Mouse (Mus musculus) forebrain, embryonic 13.5 days (tissue): ENCODE data around the gene Ccdc27. TPM values are rescaled to one million over a fixed set of nuclear protein-coding genes. Genes with fewer than 3 reads are reported as not detected.
A peak's percentile ranks its signal among the peaks of the same experiment; 100 is the strongest.

ENCODE experiments used
- ATAC-seq: fragments of 200-750 bp; cut with Nextera tagmentation; 2 replicates; pipeline ENCODE4 v1.8.0; 2017
- H3K27ac ChIP-seq: fragments of 300-500 bp; sonication (generic); 2 replicates; pipeline ENCODE4 v1.5.1; 2015; ENCODE audit warnings: inconsistent platforms, mild to moderate bottlenecking, moderate library complexity
- H3K27me3 ChIP-seq: fragments of 300-500 bp; sonication (generic); 2 replicates; pipeline ENCODE4 v1.6.1; 2015; ENCODE audit warnings: mild to moderate bottlenecking, inconsistent platforms
- H3K36me3 ChIP-seq: fragments of 300-500 bp; sonication (generic); 2 replicates; pipeline ENCODE4 v1.6.1; 2015; ENCODE audit warnings: mild to moderate bottlenecking, inconsistent platforms; ENCODE audit not compliant: poor library complexity, severe bottlenecking
- H3K4me1 ChIP-seq: fragments of 300-500 bp; sonication (generic); 2 replicates; pipeline ENCODE4 v1.6.1; 2015; ENCODE audit warnings: inconsistent platforms
- H3K4me2 ChIP-seq: fragments of 300-500 bp; sonication (generic); 2 replicates; pipeline ENCODE4 v1.6.1; 2015; ENCODE audit warnings: inconsistent platforms, mild to moderate bottlenecking, moderate library complexity
- H3K4me3 ChIP-seq: fragments of 300-500 bp; sonication (generic); 2 replicates; pipeline ENCODE4 v1.5.1; 2015; ENCODE audit warnings: mild to moderate bottlenecking, inconsistent platforms
- H3K9ac ChIP-seq: fragments of 300-500 bp; sonication (generic); 2 replicates; pipeline ENCODE4 v1.6.1; 2015; ENCODE audit warnings: mild to moderate bottlenecking, inconsistent platforms
- H3K9me3 ChIP-seq: fragments of 300-500 bp; sonication (generic); replicated peaks from 2 replicates; pipeline ENCODE4 v1.6.1; 2016; ENCODE audit warnings: inconsistent platforms
- WGBS: fragments of 180-500 bp; shearing (Covaris S2); methylation state at CpG from one replicate; pipeline ENCODE4 v1.1.7; 2015; 5-methylcytosine and 5-hydroxymethylcytosine counted together
- polyA plus RNA-seq: library from polyadenylated mRNA; unstranded; fragments of >200 nt; fragmentation: Nextera tagmentation; extraction: Ambion mirVana; gene quantifications from 2 replicates; pipeline ENCODE4 v1.2.1, GENCODE M21; 2015

Ccdc27 gene
- polyA plus RNA-seq, 1 experiment from 2014 or later = not detected

GRCm38 (mm10) chr4:154057696-154058095 lies 15.2 kb upstream of the Ccdc27 start:
- Histone ChIP-seq H3K4me2 (no peak overlapping the region), H3K9me3 (no peaks in the 10 kb centered on the region), H3K36me3 (no peaks in the 10 kb centered on the region), H3K27me3 (no peaks in the 10 kb centered on the region; the same call in 1 of the 2 replicates), H3K9ac (no peak overlapping the region), H3K27ac (no peak overlapping the region), H3K4me1 (no peaks in the 10 kb centered on the region), H3K4me3 (no peak overlapping the region)
- ATAC-seq = no peak
- 76% methylated on average over 4 of the region's 4 CpGs for WGBS

GRCm38 (mm10) chr4:154056661-154057060 lies 14.2 kb upstream of the Ccdc27 start:
- Histone ChIP-seq H3K27ac (no peak overlapping the region), H3K27me3 (no peaks in the 10 kb centered on the region; the same call in 1 of the 2 replicates), H3K9me3 (no peaks in the 10 kb centered on the region), H3K9ac (no peak overlapping the region), H3K4me2 (no peak overlapping the region), H3K36me3 (no peaks in the 10 kb centered on the region), H3K4me1 (no peaks in the 10 kb centered on the region), H3K4me3 (no peak overlapping the region)
- ATAC-seq = no peak
- 61% methylated on average over 2 of the region's 2 CpGs for WGBS

- no peak for ATAC-seq
- 86% methylated on average over 2 of the region's 2 CpGs for WGBS
- no peak overlapping the region for H3K4me3 ChIP-seq
Observed at GRCm38 (mm10) chr4:154056046-154056445, 13.6 kb upstream of the Ccdc27 start.

GRCm38 (mm10) chr4:154055482-154055881 lies 13.0 kb upstream of the Ccdc27 start:
- Histone ChIP-seq H3K4me2 (no peak overlapping the region), H3K36me3 (no peaks in the 10 kb centered on the region), H3K4me1 (no peaks in the 10 kb centered on the region), H3K27me3 (no peaks in the 10 kb centered on the region; the same call in 1 of the 2 replicates), H3K4me3 (no peak overlapping the region), H3K9me3 (no peaks in the 10 kb centered on the region), H3K9ac (no peak overlapping the region), H3K27ac (no peak overlapping the region)
- WGBS = 90% methylated on average over 7 of the region's 7 CpGs
- ATAC-seq = no peak

More at GRCm38 (mm10) chr4:154056046-154056445, 13.6 kb upstream of the Ccdc27 start:
- Histone ChIP-seq H3K27ac (no peak overlapping the region), H3K36me3 (no peaks in the 10 kb centered on the region), H3K4me2 (no peak overlapping the region), H3K9me3 (no peaks in the 10 kb centered on the region), H3K4me1 (no peaks in the 10 kb centered on the region), H3K9ac (no peak overlapping the region), H3K27me3 (no peaks in the 10 kb centered on the region; the same call in 1 of the 2 replicates)

GRCm38 (mm10) chr4:154053065-154053464 lies 10.6 kb upstream of the Ccdc27 start:
- H3K27me3 ChIP-seq = no peaks in the 10 kb centered on the region; the same call in 1 of the 2 replicates
- no peak overlapping the region for H3K27ac ChIP-seq
- no peaks in the 10 kb centered on the region for H3K4me1 ChIP-seq
- H3K9ac ChIP-seq = no peak overlapping the region
- H3K36me3 ChIP-seq = no peaks in the 10 kb centered on the region
- WGBS = 52% methylated on average over 4 of the region's 4 CpGs
- no peak overlapping the region for H3K4me3 ChIP-seq
- no peak for ATAC-seq
- H3K4me2 ChIP-seq = no peak overlapping the region
- H3K9me3 ChIP-seq = no peaks in the 10 kb centered on the region

GRCm38 (mm10) chr4:154051401-154051800 lies 8.9 kb upstream of the Ccdc27 start:
- Histone ChIP-seq H3K36me3 (no peaks in the 10 kb centered on the region), H3K4me1 (no peaks in the 10 kb centered on the region), H3K9me3 (no peaks in the 10 kb centered on the region), H3K4me2 (no peak overlapping the region), H3K9ac (no peak overlapping the region), H3K27me3 (no peaks in the 10 kb centered on the region; the same call in 1 of the 2 replicates), H3K4me3 (no peak overlapping the region), H3K27ac (no peak overlapping the region)
- WGBS = 77% methylated on average over 3 of the region's 3 CpGs
- no peak for ATAC-seq

DNA sequence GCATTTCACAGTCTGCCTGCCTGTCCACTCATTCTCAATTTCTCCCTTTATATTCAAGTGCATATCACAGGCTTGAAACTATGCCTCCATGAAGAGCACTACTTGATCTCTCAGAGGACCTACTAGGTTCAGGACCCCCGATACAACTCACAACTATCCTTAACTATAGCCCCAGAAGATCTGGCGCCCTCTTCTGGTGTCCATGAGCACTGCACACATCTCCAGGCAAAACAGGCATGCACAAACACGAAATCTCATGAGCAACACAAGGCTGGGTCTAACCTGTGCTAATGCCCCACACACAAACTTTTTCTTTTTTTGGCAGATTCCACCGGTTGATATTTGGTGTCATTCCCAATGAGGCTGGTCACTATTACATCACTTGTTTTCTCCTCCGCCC lies 3.4 kb upstream of the Ccdc27 start:
- no peaks in the 10 kb centered on the region for H3K36me3 ChIP-seq
- H3K4me2 ChIP-seq = no peak overlapping the region
- no peak overlapping the region for H3K9ac ChIP-seq
- H3K27ac ChIP-seq = no peak overlapping the region
- H3K9me3 ChIP-seq = no peaks in the 10 kb centered on the region
- ATAC-seq = no peak
- H3K4me3 ChIP-seq = no peak overlapping the region
- WGBS = 65% methylated on average over 5 of the region's 5 CpGs
- H3K27me3 ChIP-seq = 0 out of 2 replicates have a peak, but pooled peaks cover 9% of the 10 kb centered on the region
- H3K4me1 ChIP-seq = no peaks in the 10 kb centered on the region

- 48% methylated on average over 3 of the region's 3 CpGs for WGBS
- Histone ChIP-seq H3K9ac (no peak overlapping the region), H3K36me3 (no peaks in the 10 kb centered on the region), H3K27me3 (peaks cover 10% of the 10 kb centered on the region; the same call in 1 of the 2 replicates), H3K4me1 (no peaks in the 10 kb centered on the region), H3K4me2 (no peak overlapping the region), H3K9me3 (no peaks in the 10 kb centered on the region), H3K4me3 (no peak overlapping the region), H3K27ac (no peak overlapping the region)
- no peak for ATAC-seq
Observed at GRCm38 (mm10) chr4:154037123-154037522, 5.4 kb downstream of the Ccdc27 start.

DNA sequence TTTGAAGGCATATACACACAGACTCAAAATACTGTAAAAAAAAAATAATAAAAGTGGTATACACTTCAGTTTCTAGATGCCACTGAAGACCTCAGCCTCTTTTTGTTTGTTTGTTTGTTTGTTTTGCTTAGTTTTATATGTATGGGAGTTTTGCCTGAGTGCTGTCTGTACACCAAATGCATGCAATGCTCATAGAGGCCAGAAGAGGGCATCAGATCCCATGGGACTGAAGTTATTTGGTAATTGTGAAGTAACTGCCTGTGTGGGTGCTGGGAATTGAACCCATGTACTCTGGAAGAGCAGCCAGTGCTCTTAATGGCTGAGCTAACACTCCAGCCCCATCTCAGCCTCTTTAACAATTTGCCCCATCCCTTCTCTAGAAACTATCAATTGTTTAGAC lies 13.8 kb downstream of the Ccdc27 start:
- no peak overlapping the region for H3K4me3 ChIP-seq
- peaks cover 11% of the 10 kb centered on the region for H3K4me1 ChIP-seq
- no peak overlapping the region for H3K9ac ChIP-seq
- H3K4me2 ChIP-seq = no peak overlapping the region
- H3K9me3 ChIP-seq = no peaks in the 10 kb centered on the region
- ATAC-seq = no peak
- H3K27me3 ChIP-seq = peaks cover 39% of the 10 kb centered on the region
- H3K36me3 ChIP-seq = no peaks in the 10 kb centered on the region
- no peak overlapping the region for H3K27ac ChIP-seq

- H3K36me3 ChIP-seq = no peaks in the 10 kb centered on the region
- WGBS = 74% methylated on average over 7 of the region's 7 CpGs
Observed at GRCm38 (mm10) chr4:154028066-154028465, 14.4 kb downstream of the Ccdc27 start.

GRCm38 (mm10) chr4:154026441-154026761 lies 16.1 kb downstream of the Ccdc27 start:
- Histone ChIP-seq H3K27ac (no peak overlapping the region), H3K9me3 (no peaks in the 10 kb centered on the region), H3K36me3 (peaks cover 12% of the 10 kb centered on the region), H3K4me1 (peaks cover 11% of the 10 kb centered on the region), H3K9ac (no peak overlapping the region), H3K4me3 (no peak overlapping the region), H3K4me2 (peak overlapping the region; percentile 56), H3K27me3 (peaks cover 37% of the 10 kb centered on the region)
- 24% methylated on average over 2 of the region's 2 CpGs for WGBS
- ATAC-seq = no peak

More at GRCm38 (mm10) chr4:154028066-154028465, 14.4 kb downstream of the Ccdc27 start:
- no peak overlapping the region for H3K9ac ChIP-seq
- no peaks in the 10 kb centered on the region for H3K9me3 ChIP-seq
- peaks cover 37% of the 10 kb centered on the region for H3K27me3 ChIP-seq
- H3K27ac ChIP-seq = no peak overlapping the region
- no peak overlapping the region for H3K4me3 ChIP-seq
- H3K4me2 ChIP-seq = no peak overlapping the region
- no peak for ATAC-seq
- H3K4me1 ChIP-seq = peaks cover 11% of the 10 kb centered on the region

GRCm38 (mm10) chr4:154025641-154026440 lies 16.6 kb downstream of the Ccdc27 start, which contains the start of gene Smim1:
Gene Smim1 (minus strand): TSS chr4:154026230.
- peak within 1 kb of the TSS; percentile 56 for H3K4me2 ChIP-seq
- peaks cover 18% of the 10 kb centered on the region for H3K36me3 ChIP-seq
- H3K4me1 ChIP-seq = peaks cover 11% of the 10 kb centered on the region
- no peak within 1 kb of the TSS for H3K27ac ChIP-seq
- 2% methylated on average over 33 of the region's 33 CpGs for WGBS
- H3K9ac ChIP-seq = peak within 1 kb of the TSS; percentile 38; the same call in 1 of the 2 replicates
- H3K27me3 ChIP-seq = peaks cover 34% of the 10 kb centered on the region
- ATAC-seq = 0 out of 2 replicates have a peak, but pooled peaks have one; percentile 34
- H3K4me3 ChIP-seq = peak within 1 kb of the TSS; percentile 24
- H3K9me3 ChIP-seq = no peaks in the 10 kb centered on the region
